Mouse (Mus musculus) testis, postnatal 14 days (tissue): Measurements from ENCODE around the gene Zfp991.
"Not testable (repeated sequence)": the region's sequence is repeated elsewhere in the genome, so short reads cannot be mapped to it uniquely, and the experiment has no call there.

ENCODE experiments used
- DNase-seq: peaks from one replicate; pipeline ENCODE4 v3.0.0; 2021; ENCODE audit warnings: low spot score

Zfp991 gene

DNA sequence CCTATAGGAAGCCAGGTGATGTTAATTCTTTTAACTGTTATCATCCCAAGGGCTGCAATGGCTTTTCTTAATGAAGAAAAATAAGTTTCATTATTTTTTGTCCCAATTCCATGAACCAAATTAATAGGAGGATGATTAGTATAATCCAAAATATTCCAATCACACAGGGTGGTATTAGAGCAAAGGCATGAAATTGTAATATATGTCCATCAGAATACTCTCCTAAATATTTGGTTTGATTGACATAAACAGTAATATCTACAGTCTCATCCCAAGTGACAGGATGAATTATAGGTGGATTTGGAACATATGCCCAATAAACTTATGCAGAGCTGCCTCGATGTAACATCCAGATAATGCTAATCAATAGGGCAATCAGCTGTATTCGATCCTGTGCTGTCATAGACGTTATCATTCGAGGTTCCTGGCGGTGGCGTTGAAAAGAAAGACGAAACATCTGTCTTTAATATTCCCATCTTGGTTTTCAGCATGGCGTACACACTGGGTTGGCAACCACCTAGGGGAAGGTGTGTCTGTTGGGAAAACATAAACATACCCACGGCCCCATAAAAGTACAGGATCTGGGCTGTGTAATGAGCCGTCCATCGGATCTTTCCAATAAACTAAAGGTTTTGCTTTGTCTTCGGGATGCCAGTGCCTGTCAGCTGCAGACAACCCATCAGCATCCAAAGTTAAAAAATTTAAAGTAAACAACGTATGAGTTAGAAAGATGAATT, 50.3 kb downstream of the Zfp991 start:
- not testable (repeated sequence) for DNase-seq

- not testable (repeated sequence) for DNase-seq
Observed at GRCm38 (mm10) chr4:147186824-147187223, 55.0 kb downstream of the Zfp991 start.

DNA sequence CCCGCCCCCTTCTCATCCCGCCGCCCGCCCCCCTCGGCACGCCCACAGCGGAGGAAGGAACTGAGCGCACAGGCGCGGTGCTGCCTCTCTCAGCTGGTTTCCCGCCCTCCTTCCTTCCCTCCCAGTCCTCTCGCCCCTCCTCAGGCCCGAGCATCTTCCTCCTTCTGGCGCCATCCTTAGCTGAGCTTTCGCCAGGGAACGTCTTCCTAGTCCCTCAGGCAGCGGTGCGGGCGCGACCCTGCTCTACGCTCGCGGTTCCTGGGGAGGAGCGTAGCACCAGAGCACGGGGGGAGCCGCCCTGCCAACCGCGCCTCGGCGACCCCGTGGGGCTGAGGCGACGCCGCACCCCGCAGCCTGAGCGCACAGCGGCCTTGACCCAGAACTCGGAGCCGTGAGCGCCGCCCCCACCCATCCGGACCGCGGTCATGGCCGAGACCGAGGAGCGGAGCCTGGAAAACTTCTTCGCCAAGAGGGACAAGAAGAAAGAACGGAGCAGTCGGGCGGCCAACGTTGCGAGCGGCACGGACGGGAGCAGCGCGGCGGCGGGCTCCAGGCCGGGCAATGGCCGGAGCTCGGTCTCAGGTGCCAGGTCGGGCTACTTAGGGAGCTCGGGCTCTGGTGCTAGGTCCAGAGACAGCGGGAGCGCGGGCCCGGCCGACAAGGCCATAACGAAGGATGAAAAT, 55.6 kb downstream of the Zfp991 start:
- DNase-seq = peak; percentile 12

- not testable (repeated sequence) for DNase-seq
Observed at GRCm38 (mm10) chr4:147195186-147195585, 63.3 kb downstream of the Zfp991 start.

- not testable (repeated sequence) for DNase-seq
Observed at GRCm38 (mm10) chr4:147197210-147197609, 65.4 kb downstream of the Zfp991 start.

DNA sequence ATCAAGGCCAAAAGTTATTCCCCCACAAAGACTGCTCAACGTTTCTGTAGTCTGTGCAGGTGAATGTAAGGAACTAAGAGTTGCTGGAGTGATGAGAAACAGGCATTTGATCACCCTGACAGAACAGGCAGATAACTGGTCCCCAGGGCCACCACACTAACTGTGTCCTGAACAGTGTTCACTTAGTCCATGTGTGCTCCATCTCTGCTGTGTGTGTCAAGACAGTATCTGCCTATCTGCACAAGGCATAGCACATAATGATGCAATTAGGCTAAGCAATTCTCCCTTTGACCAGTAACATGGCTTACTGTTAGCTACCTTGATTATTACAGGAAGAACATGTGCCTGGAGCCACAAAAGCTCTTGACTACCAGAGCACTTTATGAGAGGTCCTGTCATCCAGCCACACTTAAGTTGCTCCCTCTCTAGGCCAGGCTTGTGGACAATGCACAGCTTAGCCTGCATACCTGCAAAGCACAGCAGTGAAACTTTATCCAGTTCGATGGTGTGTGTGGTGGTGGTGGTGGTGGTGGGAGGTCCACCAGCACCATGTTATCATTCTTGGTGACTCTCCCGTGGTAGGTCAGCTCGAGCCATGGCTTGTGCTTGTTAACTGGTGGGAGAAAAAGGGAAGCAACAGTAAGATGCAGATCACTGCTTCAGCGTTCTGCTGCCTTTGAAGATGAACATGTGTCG, 67.4 kb downstream of the Zfp991 start:
- DNase-seq = not testable (repeated sequence)

GRCm38 (mm10) chr4:147201920-147202660, 70.3 kb downstream of the Zfp991 start:
- not testable (repeated sequence) for DNase-seq

DNA sequence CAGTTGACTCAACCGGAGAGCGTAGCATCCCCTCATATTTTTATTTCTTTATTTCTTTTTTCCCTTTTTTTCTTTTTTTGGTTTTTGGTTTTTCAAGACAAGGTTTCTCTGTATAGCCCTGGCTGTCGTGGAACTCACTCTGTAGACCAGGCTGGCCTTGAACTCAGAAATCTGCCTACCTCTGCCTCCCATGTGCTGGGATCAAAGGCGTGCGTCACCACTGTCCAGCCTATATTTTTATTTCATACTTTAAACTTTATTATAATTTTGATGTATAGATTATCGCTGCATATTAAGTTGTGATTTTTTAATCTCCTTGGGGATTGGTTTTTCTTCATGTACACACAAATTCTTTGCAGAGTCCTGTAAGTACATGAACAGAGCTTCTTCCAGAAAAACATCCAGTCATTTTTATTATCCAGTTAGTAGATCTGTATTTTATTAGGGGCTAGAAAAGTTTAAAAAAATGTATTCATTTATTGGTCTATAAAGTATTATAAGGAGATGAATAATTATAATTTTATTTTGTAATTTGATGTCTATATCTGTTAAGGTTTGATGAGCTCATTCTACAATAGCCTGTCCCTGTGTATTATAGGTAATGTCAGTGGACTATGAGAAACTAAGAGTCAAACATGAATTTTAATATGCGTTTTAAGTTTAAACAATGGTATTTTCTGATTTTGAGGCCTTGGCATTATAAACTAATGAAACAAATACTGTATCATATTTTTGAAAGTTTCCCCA, 80.5 kb downstream of the Zfp991 start:
- DNase-seq = not testable (repeated sequence)

- DNase-seq = not testable (repeated sequence)
Observed at GRCm38 (mm10) chr4:147214233-147214632, 82.4 kb downstream of the Zfp991 start.

DNA sequence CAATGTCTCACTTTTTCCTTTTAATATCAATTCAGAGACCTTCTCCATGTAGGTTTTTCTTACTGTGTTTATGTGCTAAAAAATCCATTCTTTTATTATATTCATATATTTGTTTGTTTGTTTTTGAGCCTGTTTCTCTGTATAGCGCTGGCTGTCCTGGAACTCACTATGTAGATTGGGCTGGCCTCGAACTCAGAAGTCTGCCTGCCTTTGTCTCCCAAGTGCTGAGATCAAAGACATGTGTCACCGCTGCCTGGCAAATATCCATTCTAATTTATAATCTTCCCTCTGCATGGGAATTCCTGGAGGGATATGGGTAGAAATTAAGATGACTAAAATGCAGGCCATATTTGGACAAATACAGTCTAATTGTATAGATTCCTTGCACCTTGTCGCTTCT, 85.8 kb downstream of the Zfp991 start:
- DNase-seq = not testable (repeated sequence)

- DNase-seq = not testable (repeated sequence)
Observed at GRCm38 (mm10) chr4:147219319-147220070, 87.7 kb downstream of the Zfp991 start.

DNA sequence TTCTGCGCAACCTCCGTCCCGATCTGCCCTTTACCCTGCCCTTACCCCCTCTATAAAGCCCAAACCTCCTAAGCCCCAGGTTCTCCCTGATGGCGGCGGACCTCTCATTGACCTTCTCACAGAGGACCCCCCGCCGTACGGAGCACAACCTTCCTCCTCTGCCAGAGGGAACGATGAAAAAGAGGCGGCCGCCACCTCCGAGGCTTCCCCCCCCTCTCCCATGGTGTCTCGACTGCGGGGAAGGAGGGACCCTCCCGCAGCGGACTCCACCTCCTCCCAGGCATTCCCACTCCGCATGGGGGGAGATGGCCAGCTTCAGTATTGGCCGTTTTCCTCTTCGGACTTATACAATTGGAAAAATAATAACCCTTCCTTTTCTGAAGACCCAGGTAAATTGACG, 88.4 kb downstream of the Zfp991 start:
- not testable (repeated sequence) for DNase-seq

DNA sequence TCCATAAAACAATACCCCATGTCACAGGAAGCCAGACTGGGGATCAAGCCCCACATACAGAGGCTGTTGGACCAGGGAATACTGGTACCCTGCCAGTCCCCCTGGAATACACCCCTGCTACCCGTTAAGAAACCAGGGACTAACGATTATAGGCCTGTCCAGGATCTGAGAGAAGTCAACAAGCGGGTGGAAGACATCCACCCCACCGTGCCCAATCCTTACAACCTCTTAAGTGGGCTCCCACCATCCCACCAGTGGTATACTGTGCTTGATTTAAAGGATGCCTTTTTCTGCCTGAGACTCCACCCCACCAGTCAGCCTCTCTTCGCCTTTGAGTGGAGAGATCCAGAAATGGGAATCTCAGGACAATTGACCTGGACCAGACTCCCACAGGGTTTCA, 90.2 kb downstream of the Zfp991 start:
- not testable (repeated sequence) for DNase-seq

DNA sequence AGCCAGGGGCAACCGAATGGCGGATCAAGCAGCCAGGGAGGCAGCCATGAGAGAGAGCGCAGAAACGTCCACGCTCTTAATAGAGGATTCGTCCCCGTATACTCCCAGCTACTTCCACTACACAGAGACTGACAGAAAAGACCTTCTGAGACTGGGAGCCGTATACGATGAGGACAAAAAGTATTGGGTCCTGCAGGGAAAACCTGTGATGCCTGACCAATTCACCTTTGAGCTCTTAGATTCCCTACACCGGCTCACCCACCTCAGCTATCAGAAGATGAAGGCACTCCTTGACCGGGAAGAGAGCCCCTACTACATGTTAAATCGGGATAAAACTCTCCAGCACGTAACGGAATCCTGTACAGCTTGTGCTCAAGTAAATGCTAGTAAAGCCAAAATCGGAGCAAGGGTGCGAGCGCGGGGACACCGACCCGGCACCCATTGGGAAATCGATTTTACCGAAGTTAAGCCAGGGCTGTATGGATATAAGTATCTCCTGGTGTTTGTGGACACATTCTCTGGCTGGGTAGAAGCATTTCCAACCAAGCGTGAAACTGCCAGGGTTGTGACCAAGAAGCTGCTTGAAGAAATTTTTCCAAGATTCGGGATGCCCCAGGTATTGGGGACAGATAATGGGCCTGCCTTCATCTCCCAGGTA, 92.1 kb downstream of the Zfp991 start:
- not testable (repeated sequence) for DNase-seq

DNA sequence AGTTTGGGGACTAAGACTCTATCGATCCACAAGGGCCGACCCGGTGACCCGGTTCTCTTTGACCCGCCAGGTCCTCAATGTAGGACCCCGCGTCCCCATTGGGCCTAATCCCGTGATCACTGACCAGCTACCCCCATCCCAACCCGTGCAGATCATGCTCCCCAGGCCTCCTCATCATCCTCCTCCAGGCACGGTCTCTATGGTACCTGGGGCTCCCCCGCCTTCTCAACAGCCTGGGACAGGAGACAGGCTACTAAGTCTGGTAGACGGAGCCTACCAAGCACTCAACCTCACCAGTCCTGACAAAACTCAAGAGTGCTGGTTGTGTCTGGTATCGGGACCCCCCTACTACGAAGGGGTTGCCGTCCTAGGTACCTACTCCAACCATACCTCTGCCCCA, 93.8 kb downstream of the Zfp991 start:
- not testable (repeated sequence) for DNase-seq

GRCm38 (mm10) chr4:147230026-147230425, 98.2 kb downstream of the Zfp991 start:
- DNase-seq = not testable (repeated sequence)
